Mouse (Mus musculus) heart, embryonic 11.5 days (tissue): ENCODE data around the gene Tmx2. TPM values are rescaled to one million over a fixed set of nuclear protein-coding genes. Genes with fewer than 3 reads are reported as not detected.

Experiments used
- ATAC-seq: fragments of 200-750 bp; cut with Nextera tagmentation; replicated peaks from 2 replicates; pipeline ENCODE4 v1.8.0; 2017; ENCODE audit warnings: moderate library complexity; ENCODE audit not compliant: insufficient number of reproducible peaks, low FRiP score, low TSS enrichment
- H3K27ac ChIP-seq: fragments of 300-500 bp; sonication (generic); 2 replicates; pipeline ENCODE4 v1.5.1; 2014; ENCODE audit warnings: mild to moderate bottlenecking, low read depth, low read length
- H3K27me3 ChIP-seq: fragments of 300-500 bp; sonication (generic); 2 replicates; pipeline ENCODE4 v1.6.1; 2014; ENCODE audit warnings: mild to moderate bottlenecking, low read length, mixed read lengths; ENCODE audit not compliant: control insufficient read depth, insufficient read depth
- H3K36me3 ChIP-seq: fragments of 300-500 bp; sonication (generic); 2 replicates; pipeline ENCODE4 v1.6.1; 2014; ENCODE audit warnings: mild to moderate bottlenecking, low read length, moderate library complexity, mixed read lengths; ENCODE audit not compliant: control insufficient read depth, insufficient read depth
- H3K4me1 ChIP-seq: fragments of 300-500 bp; sonication (generic); 2 replicates; pipeline ENCODE4 v1.6.1; 2014; ENCODE audit warnings: low read length; ENCODE audit not compliant: control insufficient read depth, insufficient read depth
- H3K4me2 ChIP-seq: fragments of 300-500 bp; sonication (generic); 2 replicates; pipeline ENCODE4 v1.6.1; 2014; ENCODE audit warnings: mild to moderate bottlenecking, moderate library complexity
- H3K4me3 ChIP-seq: fragments of 300-500 bp; sonication (generic); 2 replicates; pipeline ENCODE4 v1.5.1; 2014; ENCODE audit warnings: low read depth, low read length
- H3K9ac ChIP-seq: fragments of 300-500 bp; sonication (generic); 2 replicates; pipeline ENCODE4 v1.6.1; 2014; ENCODE audit warnings: mild to moderate bottlenecking, low read depth, low read length, moderate library complexity
- H3K9me3 ChIP-seq: fragments of 300-500 bp; sonication (generic); replicated peaks from 2 replicates; pipeline ENCODE4 v1.6.1; 2016; ENCODE audit warnings: low read length; ENCODE audit not compliant: control insufficient read depth
- WGBS: fragments of 180-500 bp; shearing (Covaris S2); extraction: QIAGEN DNeasy Blood & Tissue Kit; methylation state at CpG from one replicate; pipeline ENCODE4 v1.1.7; 2014; ENCODE audit not compliant: insufficient replicate concordance; 5-methylcytosine and 5-hydroxymethylcytosine counted together
- polyA plus RNA-seq: library from polyadenylated mRNA; unstranded; fragments of >200 nt; fragmentation: Nextera tagmentation; extraction: Ambion mirVana; gene quantifications from 2 replicates; pipeline ENCODE4 v1.2.1, GENCODE M21; 2014

The Tmx2 gene
- polyA plus RNA-seq, 1 experiment from 2014 or later: 144 TPM

GRCm38 (mm10) chr2:84704329-84704728, 25.4 kb upstream of the Tmx2 start:
- H3K9ac ChIP-seq: no peak overlapping the region
- no peaks in the 10 kb centered on the region for H3K9me3 ChIP-seq
- no peaks in the 10 kb centered on the region for H3K27me3 ChIP-seq
- no peak overlapping the region for H3K27ac ChIP-seq
- 79% methylated on average over 5 of the region's 5 CpGs for WGBS
- peaks cover 10% of the 10 kb centered on the region for H3K36me3 ChIP-seq
- no peak for ATAC-seq
- no peak overlapping the region for H3K4me3 ChIP-seq
- no peak overlapping the region for H3K4me2 ChIP-seq
- H3K4me1 ChIP-seq: no peaks in the 10 kb centered on the region

- H3K9ac ChIP-seq: no peak overlapping the region
- H3K9me3 ChIP-seq: no peaks in the 10 kb centered on the region
- H3K4me1 ChIP-seq: no peaks in the 10 kb centered on the region
- 86% methylated on average over 1 of the region's 1 CpGs for WGBS
- no peak for ATAC-seq
- no peak overlapping the region for H3K4me2 ChIP-seq
- peaks cover 12% of the 10 kb centered on the region for H3K36me3 ChIP-seq
- no peak overlapping the region for H3K27ac ChIP-seq
- H3K27me3 ChIP-seq: no peaks in the 10 kb centered on the region
- H3K4me3 ChIP-seq: no peak overlapping the region
These were observed 24.6 kb upstream of the Tmx2 start for GRCm38 (mm10) chr2:84703497-84703896.

GRCm38 (mm10) chr2:84695007-84695695, 16.2 kb upstream of the Tmx2 start:
- Histone ChIP-seq H3K27ac (no peak overlapping the region), H3K4me1 (no peaks in the 10 kb centered on the region), H3K9me3 (no peaks in the 10 kb centered on the region), H3K36me3 (peaks cover 37% of the 10 kb centered on the region), H3K4me3 (no peak overlapping the region), H3K27me3 (no peaks in the 10 kb centered on the region), H3K9ac (no peak overlapping the region), H3K4me2 (no peak overlapping the region)
- no peak for ATAC-seq
- WGBS: 87% methylated on average over 5 of the region's 5 CpGs

- Histone ChIP-seq H3K36me3 (peaks cover 46% of the 10 kb centered on the region), H3K4me2 (no peak overlapping the region), H3K4me3 (no peak overlapping the region), H3K27ac (no peak overlapping the region), H3K4me1 (no peaks in the 10 kb centered on the region), H3K9me3 (no peaks in the 10 kb centered on the region), H3K27me3 (no peaks in the 10 kb centered on the region), H3K9ac (no peak overlapping the region)
- no peak for ATAC-seq
- 86% methylated on average over 12 of the region's 12 CpGs for WGBS
These were observed 11.1 kb upstream of the Tmx2 start for GRCm38 (mm10) chr2:84690050-84690449.

- H3K27ac ChIP-seq: no peak overlapping the region
- H3K4me2 ChIP-seq: no peak overlapping the region
- WGBS: 71% methylated on average over 2 of the region's 2 CpGs
- peaks cover 41% of the 10 kb centered on the region for H3K36me3 ChIP-seq
- no peaks in the 10 kb centered on the region for H3K9me3 ChIP-seq
- H3K4me1 ChIP-seq: no peaks in the 10 kb centered on the region
- H3K27me3 ChIP-seq: no peaks in the 10 kb centered on the region
- H3K4me3 ChIP-seq: no peak overlapping the region
- no peak for ATAC-seq
- no peak overlapping the region for H3K9ac ChIP-seq
These were observed 9.3 kb upstream of the Tmx2 start for GRCm38 (mm10) chr2:84688080-84688844.

GRCm38 (mm10) chr2:84682605-84683183, 3.8 kb upstream of the Tmx2 start:
- Histone ChIP-seq H3K9me3 (no peaks in the 10 kb centered on the region), H3K9ac (no peak overlapping the region), H3K4me2 (peak overlapping the region; percentile 16), H3K27me3 (no peaks in the 10 kb centered on the region), H3K27ac (peak overlapping the region; percentile 66; the same call in 1 of the 2 replicates), H3K4me1 (peaks cover 5% of the 10 kb centered on the region; the same call in 1 of the 2 replicates), H3K4me3 (no peak overlapping the region), H3K36me3 (peaks cover 10% of the 10 kb centered on the region)
- 25% methylated on average over 6 of the region's 6 CpGs for WGBS
- ATAC-seq: no peak

GRCm38 (mm10) chr2:84677968-84678880, 716 bp downstream of the Tmx2 start, which contains the start of the genes Gm28635 and Med19:
TSS of gene Gm28635 (minus strand) at chr2:84678041.
TSS of gene Med19 (plus strand) at chr2:84678402.
- peak within 1 kb of the TSS; percentile 64 for H3K27ac ChIP-seq
- ATAC-seq: peak; percentile 99
- WGBS: under 1% methylated on average over 43 of the region's 44 CpGs

More at GRCm38 (mm10) chr2:84677968-84678880, 716 bp downstream of the Tmx2 start, which contains the start of the genes Gm28635 and Med19:
- Histone ChIP-seq H3K4me3 (peak within 1 kb of the TSS; percentile 91), H3K36me3 (peaks cover 12% of the 10 kb centered on the region), H3K4me1 (peaks cover 10% of the 10 kb centered on the region), H3K9ac (peak within 1 kb of the TSS; percentile 87), H3K9me3 (no peaks in the 10 kb centered on the region), H3K4me2 (peak within 1 kb of the TSS; percentile 74), H3K27me3 (no peaks in the 10 kb centered on the region)
